Mouse (Mus musculus) olfactory bulb, adult 2 months (tissue): Measurements from ENCODE around the gene Cradd.

Experiments
- CTCF ChIP-seq: fragments of 200-500 bp; IDR thresholded peaks from 2 replicates; pipeline ENCODE4 v1.5.1; 2012; ENCODE audit warnings: low read depth, mild to moderate bottlenecking, low read length, moderate library complexity; ENCODE audit not compliant: insufficient read depth
- POLR2A ChIP-seq: fragments of 200-500 bp; IDR thresholded peaks from 2 replicates; pipeline ENCODE4 v1.6.1; 2012; ENCODE audit warnings: mild to moderate bottlenecking, low read depth, low read length, moderate library complexity; ENCODE audit not compliant: insufficient read depth

- TF ChIP-seq CTCF (no peak), POLR2A (no peak)
Measured at GRCm38 (mm10) chr10:95215324-95215723, 108.6 kb downstream of the Cradd start.
